Mouse (Mus musculus) layer of hippocampus, adult 8-10 months (tissue): ENCODE measurements at regions not wholly inside any gene's neighbourhood (a gene's known extent, or its start where the extent isn't known, plus 50 kb on each side); places are given as distances from the start of the nearest gene placed in this dataset.
A peak's percentile ranks its signal among the peaks of the same experiment; 100 is the strongest.

Experiments used
- DNase-seq, 2 experiments: peaks; one replicate each; pipeline ENCODE4 v3.0.0; 2022; ENCODE audit warnings: low spot score in 2 of 2

GRCm38 (mm10) chr6:47354515-47354914, 98.7 kb upstream of the Cul1 start:
- DNase-seq = no peak

GRCm38 (mm10) chr6:47355500-47355899, 97.7 kb upstream of the Cul1 start:
- no peak for DNase-seq

GRCm38 (mm10) chr6:47356500-47356899, 96.7 kb upstream of the Cul1 start:
- DNase-seq = no peak

- peak; percentile 18 to 45 for DNase-seq
Measured at GRCm38 (mm10) chr6:47358686-47359085, 94.5 kb upstream of the Cul1 start.

- no peak for DNase-seq
Measured at GRCm38 (mm10) chr6:47364002-47364401, 89.2 kb upstream of the Cul1 start.

- DNase-seq = no peak
Measured at GRCm38 (mm10) chr6:47364556-47364955, 88.6 kb upstream of the Cul1 start.

GRCm38 (mm10) chr6:47365651-47366645, 87.2 kb upstream of the Cul1 start:
- DNase-seq = no peak

GRCm38 (mm10) chr6:47367461-47367860, 85.7 kb upstream of the Cul1 start:
- no peak for DNase-seq

GRCm38 (mm10) chr6:47375705-47376104, 77.5 kb upstream of the Cul1 start:
- no peak for DNase-seq

- no peak for DNase-seq
Measured at GRCm38 (mm10) chr6:47381451-47381850, 71.7 kb upstream of the Cul1 start.

GRCm38 (mm10) chr6:47386550-47386949, 66.6 kb upstream of the Cul1 start:
- no peak for DNase-seq

GRCm38 (mm10) chr6:47389908-47390307, 63.3 kb upstream of the Cul1 start:
- DNase-seq = no peak

GRCm38 (mm10) chr6:47390436-47391002, 62.7 kb upstream of the Cul1 start:
- DNase-seq = peak; percentile 34 to 63

- no peak for DNase-seq
Measured at GRCm38 (mm10) chr6:47391014-47391802, 62.0 kb upstream of the Cul1 start.

GRCm38 (mm10) chr6:47395465-47396337, 57.5 kb upstream of the Cul1 start:
- peak in 1 of 2 experiments; percentile 37 for DNase-seq
